Mouse (Mus musculus): Measurements from ENCODE around the gene Ccdc154.

Gene Ccdc154

DNA sequence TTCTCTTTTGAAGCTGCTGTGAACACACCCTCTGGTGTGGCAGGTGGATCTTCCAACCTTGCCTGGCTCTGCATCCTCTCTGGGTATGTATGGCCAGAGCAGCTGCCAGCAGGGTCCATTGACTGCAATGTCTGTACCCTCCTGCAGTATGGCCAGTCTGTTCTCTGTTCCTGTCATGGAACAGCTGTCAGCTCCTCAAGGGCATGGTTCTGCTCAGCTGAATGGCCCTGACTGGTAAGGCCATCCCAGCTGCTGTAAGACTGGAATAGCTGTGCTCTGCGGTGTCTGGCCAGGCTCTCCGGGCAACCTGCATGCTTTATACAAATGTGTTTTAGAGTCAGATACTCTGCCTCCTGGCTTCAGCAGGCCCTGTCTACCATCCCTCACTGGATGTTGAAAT lies 7.4 kb downstream of the Ccdc154 start:
- no peak for TF ChIP-seq NANOG (IDR thresholded peaks at IDR 0.05; ENCODE audit: borderline replicate concordance, low read length)
- TF ChIP-seq CTCF (conservative IDR thresholded peaks at IDR 0.05; ENCODE audit: low read length) = no peak
- Histone ChIP-seq H3K4me1 (replicated peaks; ENCODE audit: low read depth, low read length) (peaks cover 44% of the 10 kb centered on the region), H3K27me3 (ENCODE audit: insufficient read depth, low read length) (no peaks in the 10 kb centered on the region), H3K4me3 (replicated peaks; ENCODE audit: low read length) (no peak overlapping the region), H3K9me3 (ENCODE audit: low read length) (no peaks in the 10 kb centered on the region), H3K36me3 (ENCODE audit: insufficient read depth, low read length) (no peaks in the 10 kb centered on the region)

DNA sequence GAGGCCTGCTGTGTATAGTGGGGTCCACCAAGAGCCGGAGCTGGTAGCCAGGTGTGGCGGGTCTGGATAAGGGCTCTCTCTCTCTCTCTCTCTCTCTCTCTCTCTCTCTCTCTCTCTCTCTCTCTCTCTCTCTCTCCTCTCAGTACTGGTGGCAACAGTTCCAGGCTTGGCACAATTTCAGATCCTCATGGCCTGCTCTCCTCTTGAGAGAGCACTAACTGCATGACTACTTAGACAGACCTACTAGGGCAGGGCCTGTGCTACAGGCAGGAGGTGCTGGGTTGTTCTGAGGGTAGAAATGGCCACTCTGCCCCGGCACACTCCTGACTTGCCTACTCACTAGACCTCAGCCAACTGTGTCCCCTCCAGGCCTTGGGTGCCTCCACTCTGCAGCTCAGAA lies 10.3 kb downstream of the Ccdc154 start:
- H3K9me3 ChIP-seq (ENCODE audit: low read length) = no peaks in the 10 kb centered on the region

DNA sequence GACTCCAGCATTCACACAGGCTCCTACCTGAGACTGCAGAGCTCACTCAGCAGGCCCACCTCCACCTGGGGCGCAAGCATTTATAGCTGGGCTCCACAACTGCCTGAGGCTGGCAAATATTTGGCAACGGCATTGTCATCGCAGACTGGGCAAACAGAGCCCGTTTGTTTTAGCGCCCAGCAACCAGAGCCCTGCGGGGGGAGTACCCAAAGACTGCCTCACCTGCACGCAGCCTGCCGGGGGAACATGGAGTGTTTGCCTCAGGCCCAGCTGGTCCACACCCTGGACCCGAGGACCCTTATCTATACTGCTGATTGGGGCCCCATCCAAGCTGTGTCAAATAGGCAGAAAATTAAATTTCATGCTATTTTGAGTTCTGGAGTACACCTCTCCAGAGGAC lies 13.2 kb downstream of the Ccdc154 start, which contains the start of gene Gm38655:
Gm38655 (minus strand) TSS at position 61 of the 400 bp plus-strand sequence.
- 0 out of 2 replicates have a peak, but pooled peaks cover 7% of the 10 kb centered on the region for H3K27me3 ChIP-seq (ENCODE audit: insufficient read depth, low read length)
- H3K9me3 ChIP-seq (ENCODE audit: low read length) = no peaks in the 10 kb centered on the region
- TF ChIP-seq CTCF (conservative IDR thresholded peaks at IDR 0.05; ENCODE audit: low read length) (no peak), NANOG (IDR thresholded peaks at IDR 0.05; ENCODE audit: borderline replicate concordance, low read length) (no peak), POU5F1 (IDR thresholded peaks at IDR 0.05; ENCODE audit: borderline replicate concordance, low read length) (no peak)
- no peak within 1 kb of the TSS for H3K4me3 ChIP-seq (replicated peaks; ENCODE audit: low read length)
- no peaks in the 10 kb centered on the region for H3K36me3 ChIP-seq (ENCODE audit: insufficient read depth, low read length)
- peaks cover 34% of the 10 kb centered on the region for H3K4me1 ChIP-seq (replicated peaks; ENCODE audit: low read depth, low read length)

More for the DNA sequence above, 10.3 kb downstream of the Ccdc154 start:
- Histone ChIP-seq H3K4me1 (replicated peaks; ENCODE audit: low read depth, low read length) (peaks cover 35% of the 10 kb centered on the region), H3K4me3 (replicated peaks; ENCODE audit: low read length) (0 out of 2 replicates have a peak overlapping the region, but pooled peaks have one; percentile 70), H3K27me3 (ENCODE audit: insufficient read depth, low read length) (0 out of 2 replicates have a peak, but pooled peaks cover 7% of the 10 kb centered on the region), H3K36me3 (ENCODE audit: insufficient read depth, low read length) (no peaks in the 10 kb centered on the region)
- TF ChIP-seq NANOG (IDR thresholded peaks at IDR 0.05; ENCODE audit: borderline replicate concordance, low read length) = no peak
- no peak for TF ChIP-seq CTCF (conservative IDR thresholded peaks at IDR 0.05; ENCODE audit: low read length)
- TF ChIP-seq POU5F1 (IDR thresholded peaks at IDR 0.05; ENCODE audit: borderline replicate concordance, low read length) = no peak

DNA sequence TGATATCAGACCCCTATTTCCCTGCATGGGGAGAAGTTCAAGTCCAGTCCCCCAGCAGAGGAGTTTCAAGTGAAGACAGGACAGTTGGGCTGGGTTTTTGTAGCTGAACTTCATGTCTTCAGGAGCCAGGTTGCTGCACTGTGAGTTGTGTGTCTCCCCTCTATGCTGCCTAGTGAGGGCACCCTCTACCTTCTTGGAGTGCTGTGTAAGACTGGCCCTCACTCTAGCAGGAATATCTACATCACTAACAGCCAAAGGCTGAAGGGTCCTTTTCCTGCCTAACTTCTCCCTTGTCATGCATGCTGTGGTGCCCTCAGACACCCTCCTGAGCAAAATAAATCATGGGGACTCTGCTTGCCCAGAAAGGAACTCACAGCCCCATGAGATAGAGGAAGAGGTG lies 21.0 kb downstream of the Ccdc154 start:
- no peak for TF ChIP-seq POU5F1 (IDR thresholded peaks at IDR 0.05; ENCODE audit: borderline replicate concordance, low read length)
- TF ChIP-seq NANOG (IDR thresholded peaks at IDR 0.05; ENCODE audit: borderline replicate concordance, low read length) = no peak
- TF ChIP-seq CTCF (conservative IDR thresholded peaks at IDR 0.05; ENCODE audit: low read length) = no peak
- Histone ChIP-seq H3K27me3 (ENCODE audit: insufficient read depth, low read length) (no peaks in the 10 kb centered on the region), H3K9me3 (ENCODE audit: low read length) (no peaks in the 10 kb centered on the region), H3K36me3 (ENCODE audit: insufficient read depth, low read length) (peaks cover 21% of the 10 kb centered on the region), H3K4me1 (replicated peaks; ENCODE audit: low read depth, low read length) (peaks cover 48% of the 10 kb centered on the region), H3K4me3 (replicated peaks; ENCODE audit: low read length) (peak overlapping the region; percentile 100)

DNA sequence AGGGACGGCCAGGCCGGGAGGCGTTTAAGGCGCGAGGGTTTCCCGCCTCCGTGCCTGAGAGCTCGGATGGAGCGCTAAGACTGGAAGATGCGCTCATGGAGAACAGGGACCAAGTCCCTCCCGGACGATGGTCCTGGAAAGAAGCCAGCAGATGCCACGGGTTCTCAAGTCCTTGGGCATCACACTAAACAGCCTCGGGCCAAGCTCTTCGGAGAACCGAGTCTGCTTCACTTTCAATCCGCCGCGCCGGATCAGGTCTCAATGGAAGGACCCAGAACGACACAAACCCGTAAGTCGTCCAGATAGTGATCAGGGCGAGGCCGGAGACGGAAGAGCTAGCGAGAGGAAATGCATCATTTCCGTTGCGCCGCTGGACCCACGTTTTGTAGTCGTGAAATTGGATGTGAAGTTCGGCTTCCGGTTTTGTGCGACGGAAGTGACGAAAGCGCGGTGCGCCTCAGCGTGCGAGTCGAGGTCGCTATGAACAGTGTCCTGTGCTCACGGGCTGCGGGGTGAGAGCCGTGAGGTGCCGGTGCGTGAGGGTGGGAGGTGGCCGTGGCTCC lies 21.9 kb downstream of the Ccdc154 start, which contains the start of gene BC003965:
BC003965 (plus strand) TSS at position 426 of the 563 bp plus-strand sequence.
- peaks cover 48% of the 10 kb centered on the region for H3K4me1 ChIP-seq (replicated peaks; ENCODE audit: low read depth, low read length)
- peaks cover 21% of the 10 kb centered on the region for H3K36me3 ChIP-seq (ENCODE audit: insufficient read depth, low read length)
- H3K27me3 ChIP-seq (ENCODE audit: insufficient read depth, low read length) = no peaks in the 10 kb centered on the region
- no peak for TF ChIP-seq POU5F1 (IDR thresholded peaks at IDR 0.05; ENCODE audit: borderline replicate concordance, low read length)
- TF ChIP-seq NANOG (IDR thresholded peaks at IDR 0.05; ENCODE audit: borderline replicate concordance, low read length) = no peak
- no peak for TF ChIP-seq CTCF (conservative IDR thresholded peaks at IDR 0.05; ENCODE audit: low read length)
- H3K9me3 ChIP-seq (ENCODE audit: low read length) = no peaks in the 10 kb centered on the region
- H3K4me3 ChIP-seq (replicated peaks; ENCODE audit: low read length) = peak within 1 kb of the TSS; percentile 100

DNA sequence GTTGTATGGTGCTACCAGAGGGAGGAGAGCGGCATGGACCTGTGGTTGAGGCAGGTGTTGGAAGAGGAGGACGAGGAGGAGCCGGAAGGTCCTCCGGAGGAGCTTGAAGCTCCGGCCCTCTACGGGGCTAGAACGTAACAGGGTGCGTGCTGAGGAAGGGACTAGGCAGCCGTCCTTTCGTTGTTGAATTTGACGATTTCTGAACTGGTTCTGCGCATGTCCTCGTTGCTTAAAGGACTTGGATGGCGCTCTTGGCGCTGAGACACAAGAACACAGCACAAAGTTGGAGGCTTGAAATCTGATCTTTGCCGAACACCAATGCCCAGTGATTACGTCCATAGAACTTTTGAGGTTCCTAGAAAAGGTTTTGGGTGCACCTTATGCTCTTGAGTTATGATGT lies 22.7 kb downstream of the Ccdc154 start:
- Histone ChIP-seq H3K9me3 (ENCODE audit: low read length) (no peaks in the 10 kb centered on the region), H3K27me3 (ENCODE audit: insufficient read depth, low read length) (no peaks in the 10 kb centered on the region), H3K36me3 (ENCODE audit: insufficient read depth, low read length) (peaks cover 21% of the 10 kb centered on the region), H3K4me3 (replicated peaks; ENCODE audit: low read length) (peak overlapping the region; percentile 100), H3K4me1 (replicated peaks; ENCODE audit: low read depth, low read length) (peaks cover 55% of the 10 kb centered on the region)
- TF ChIP-seq POU5F1 (IDR thresholded peaks at IDR 0.05; ENCODE audit: borderline replicate concordance, low read length) = no peak
- no peak for TF ChIP-seq NANOG (IDR thresholded peaks at IDR 0.05; ENCODE audit: borderline replicate concordance, low read length)
- TF ChIP-seq CTCF (conservative IDR thresholded peaks at IDR 0.05; ENCODE audit: low read length) = no peak

DNA sequence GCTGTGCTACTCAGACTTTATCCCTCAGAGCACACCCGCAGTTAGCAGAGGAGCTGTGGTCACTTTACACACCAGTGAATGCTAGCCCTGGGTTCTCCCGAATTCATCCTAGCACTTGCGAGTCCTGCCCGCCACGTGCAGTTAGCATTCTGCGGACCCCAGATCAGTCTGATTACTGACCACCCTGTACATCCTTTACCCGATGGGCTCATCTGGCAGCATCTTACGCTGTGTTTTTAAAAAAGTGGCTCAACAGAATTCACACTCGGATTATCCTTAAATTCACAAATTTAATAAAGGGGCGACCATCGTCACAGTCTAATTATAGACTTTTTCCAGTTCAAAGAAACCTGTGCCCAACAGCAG lies 25.5 kb downstream of the Ccdc154 start:
- peaks cover 44% of the 10 kb centered on the region for H3K36me3 ChIP-seq (ENCODE audit: insufficient read depth, low read length)
- TF ChIP-seq POU5F1 (IDR thresholded peaks at IDR 0.05; ENCODE audit: borderline replicate concordance, low read length) (no peak), NANOG (IDR thresholded peaks at IDR 0.05; ENCODE audit: borderline replicate concordance, low read length) (no peak), CTCF (conservative IDR thresholded peaks at IDR 0.05; ENCODE audit: low read length) (no peak)

DNA sequence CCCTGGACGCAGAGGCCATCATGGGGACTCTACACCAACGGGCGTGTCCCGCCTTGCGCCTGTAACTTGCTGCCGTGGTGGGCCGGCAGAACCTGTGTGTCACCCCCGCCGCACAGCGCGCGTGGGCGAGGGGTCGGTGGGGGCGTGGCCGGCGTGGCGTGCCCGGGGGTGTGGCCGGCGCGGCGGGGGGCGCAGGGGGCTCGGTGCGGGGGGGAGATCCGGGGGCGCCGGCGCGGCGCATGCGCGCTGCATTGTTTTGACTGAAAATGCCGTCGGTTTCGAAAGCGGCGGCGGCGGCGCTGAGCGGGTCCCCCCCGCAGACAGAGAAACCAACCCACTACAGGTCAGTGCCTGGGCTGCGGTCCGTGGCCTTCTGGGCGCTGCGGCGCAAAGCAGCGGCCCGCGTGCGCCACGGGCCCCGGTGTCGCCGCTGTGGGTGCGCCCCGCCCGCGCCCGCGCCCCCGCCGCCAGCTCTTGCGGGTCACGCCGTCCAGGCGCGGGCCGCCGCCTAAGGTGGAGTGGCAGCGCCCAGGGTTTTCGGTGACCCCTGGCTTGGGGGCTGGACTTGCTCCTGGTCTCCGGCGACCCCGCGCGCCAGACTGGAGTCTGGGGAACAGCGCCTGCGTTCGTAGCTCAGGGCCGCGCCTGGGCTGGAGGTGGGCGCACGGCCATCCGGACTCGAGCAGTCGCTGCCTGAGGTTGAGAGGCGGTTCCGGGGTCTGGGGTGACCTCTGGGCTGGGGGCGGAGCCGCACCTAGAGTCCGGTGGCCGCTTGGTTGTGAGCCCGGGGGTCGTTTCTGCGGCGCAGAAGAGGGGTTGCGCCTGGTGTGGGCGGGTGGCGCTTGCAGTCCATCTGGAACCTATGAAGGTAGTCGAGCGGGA lies 26.1 kb downstream of the Ccdc154 start, which contains the start of gene Unkl:
Unkl (plus strand) TSS at position 248 of the 882 bp plus-strand sequence.
- Histone ChIP-seq H3K36me3 (ENCODE audit: insufficient read depth, low read length) (peaks cover 49% of the 10 kb centered on the region), H3K9me3 (ENCODE audit: low read length) (no peaks in the 10 kb centered on the region), H3K4me3 (replicated peaks; ENCODE audit: low read length) (peak within 1 kb of the TSS; percentile 87), H3K27me3 (ENCODE audit: insufficient read depth, low read length) (no peaks in the 10 kb centered on the region), H3K4me1 (replicated peaks; ENCODE audit: low read depth, low read length) (peaks cover 54% of the 10 kb centered on the region)
- no peak for TF ChIP-seq NANOG (IDR thresholded peaks at IDR 0.05; ENCODE audit: borderline replicate concordance, low read length)
- no peak for TF ChIP-seq POU5F1 (IDR thresholded peaks at IDR 0.05; ENCODE audit: borderline replicate concordance, low read length)
- no peak for TF ChIP-seq CTCF (conservative IDR thresholded peaks at IDR 0.05; ENCODE audit: low read length)

More for the DNA sequence above, 25.5 kb downstream of the Ccdc154 start:
- H3K27me3 ChIP-seq (ENCODE audit: insufficient read depth, low read length) = no peaks in the 10 kb centered on the region
- H3K4me1 ChIP-seq (replicated peaks; ENCODE audit: low read depth, low read length) = peaks cover 54% of the 10 kb centered on the region
- peak overlapping the region; percentile 87 for H3K4me3 ChIP-seq (replicated peaks; ENCODE audit: low read length)
- no peaks in the 10 kb centered on the region for H3K9me3 ChIP-seq (ENCODE audit: low read length)

All from E14TG2a.4 (cell line).